Mouse (Mus musculus): Measurements from ENCODE around the gene Golt1b. TPM values are rescaled to one million over a fixed set of nuclear protein-coding genes. Genes with fewer than 3 reads are reported as not detected.

Gene Golt1b
- polyA plus RNA-seq, 1 experiment from 2014 or later: 69.5 TPM

GRCm38 (mm10) chr6:142387755-142388271 is 792 bp downstream of the Golt1b start:
- no peak for ATAC-seq (ENCODE audit: low FRiP score)
- 0 out of 2 replicates have a peak overlapping the region, but pooled peaks have one; percentile 64 for H3K27ac ChIP-seq (replicated peaks)
- H3K36me3 ChIP-seq: 0 out of 2 replicates have a peak, but pooled peaks cover under 1% of the 10 kb centered on the region
- 23% methylated on average over 8 of the region's 8 CpGs for WGBS
- H3K9me3 ChIP-seq (replicated peaks): no peaks in the 10 kb centered on the region
- H3K4me3 ChIP-seq (replicated peaks): peak overlapping the region; percentile 100
- H3K9ac ChIP-seq (replicated peaks): peak overlapping the region; percentile 86
- H3K4me1 ChIP-seq: peaks cover 27% of the 10 kb centered on the region
- H3K27me3 ChIP-seq (replicated peaks): no peaks in the 10 kb centered on the region
- peak overlapping the region; percentile 88 for H3K4me2 ChIP-seq

DNA sequence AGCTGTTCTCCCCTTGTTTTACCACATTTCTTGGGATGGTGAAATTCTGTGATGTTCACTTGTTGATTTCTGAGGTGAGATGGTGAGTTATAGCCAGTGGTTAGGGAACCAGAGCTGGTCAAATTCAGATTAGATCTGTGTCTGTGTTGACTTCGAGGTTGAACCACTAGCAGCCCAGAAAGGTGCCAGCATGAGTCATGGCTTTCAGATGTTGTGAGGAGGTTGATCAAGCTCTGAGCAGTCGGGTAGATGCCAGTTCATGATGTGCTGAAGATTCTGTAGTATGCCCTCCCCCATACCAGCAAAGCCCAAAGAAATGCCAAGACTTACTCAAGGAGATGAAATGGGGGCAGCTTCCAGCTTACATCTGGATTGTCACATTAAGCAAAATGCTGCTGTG is 2.1 kb downstream of the Golt1b start:
- 0 out of 2 replicates have a peak, but pooled peaks cover 8% of the 10 kb centered on the region for H3K36me3 ChIP-seq
- no peak overlapping the region for H3K9ac ChIP-seq (replicated peaks)
- no peaks in the 10 kb centered on the region for H3K9me3 ChIP-seq (replicated peaks)
- H3K27ac ChIP-seq (replicated peaks): no peak overlapping the region
- peaks cover 24% of the 10 kb centered on the region for H3K4me1 ChIP-seq
- no peaks in the 10 kb centered on the region for H3K27me3 ChIP-seq (replicated peaks)
- H3K4me3 ChIP-seq (replicated peaks): no peak overlapping the region
- no peak for ATAC-seq (ENCODE audit: low FRiP score)
- H3K4me2 ChIP-seq: 0 out of 2 replicates have a peak overlapping the region, but pooled peaks have one; percentile 88
- 93% methylated on average over 2 of the region's 2 CpGs for WGBS

GRCm38 (mm10) chr6:142392312-142392711 is 5.3 kb downstream of the Golt1b start:
- no peaks in the 10 kb centered on the region for H3K27me3 ChIP-seq (replicated peaks)
- H3K9ac ChIP-seq (replicated peaks): no peak overlapping the region
- H3K36me3 ChIP-seq: peaks cover 32% of the 10 kb centered on the region
- no peak for ATAC-seq (ENCODE audit: low FRiP score)
- H3K4me2 ChIP-seq: no peak overlapping the region
- H3K4me1 ChIP-seq: peaks cover 18% of the 10 kb centered on the region
- WGBS: 94% methylated on average over 5 of the region's 5 CpGs
- H3K9me3 ChIP-seq (replicated peaks): no peaks in the 10 kb centered on the region
- no peak overlapping the region for H3K4me3 ChIP-seq (replicated peaks)
- no peak overlapping the region for H3K27ac ChIP-seq (replicated peaks)

GRCm38 (mm10) chr6:142394669-142395068 is 7.6 kb downstream of the Golt1b start:
- Histone ChIP-seq H3K4me2 (no peak overlapping the region), H3K9ac (replicated peaks) (no peak overlapping the region), H3K27me3 (replicated peaks) (no peaks in the 10 kb centered on the region), H3K4me3 (replicated peaks) (no peak overlapping the region), H3K27ac (replicated peaks) (no peak overlapping the region), H3K9me3 (replicated peaks) (no peaks in the 10 kb centered on the region), H3K36me3 (peaks cover 32% of the 10 kb centered on the region), H3K4me1 (no peaks in the 10 kb centered on the region)
- no peak for ATAC-seq (ENCODE audit: low FRiP score)
- 94% methylated on average over 5 of the region's 5 CpGs for WGBS

GRCm38 (mm10) chr6:142395756-142396155 is 8.7 kb downstream of the Golt1b start:
- Histone ChIP-seq H3K9ac (replicated peaks) (no peak overlapping the region), H3K4me3 (replicated peaks) (no peak overlapping the region), H3K9me3 (replicated peaks) (no peaks in the 10 kb centered on the region), H3K36me3 (peaks cover 40% of the 10 kb centered on the region), H3K4me1 (no peaks in the 10 kb centered on the region), H3K27ac (replicated peaks) (no peak overlapping the region), H3K27me3 (replicated peaks) (no peaks in the 10 kb centered on the region), H3K4me2 (no peak overlapping the region)
- no peak for ATAC-seq (ENCODE audit: low FRiP score)
- WGBS: 97% methylated on average over 6 of the region's 6 CpGs

DNA sequence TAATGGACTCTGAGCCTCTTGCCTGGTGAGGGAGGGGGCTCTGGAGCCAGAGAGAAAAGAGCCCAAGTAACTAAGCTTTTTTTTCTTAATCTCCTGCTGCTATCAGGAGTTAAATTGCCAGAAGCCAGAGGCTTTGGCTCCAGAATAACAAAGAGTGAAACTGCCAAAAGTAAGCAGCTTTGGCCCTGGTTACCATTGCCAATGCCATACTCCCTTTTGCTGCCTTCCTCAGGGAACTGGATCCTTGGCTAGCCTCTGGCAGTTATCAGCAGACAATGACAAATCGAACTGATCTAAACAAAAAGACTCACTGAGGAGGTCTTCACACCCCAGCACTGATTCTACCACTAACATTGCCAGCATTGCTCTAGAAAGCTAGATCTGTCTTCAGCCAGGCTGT is 24.1 kb downstream of the Golt1b start:
- Histone ChIP-seq H3K9me3 (replicated peaks) (no peaks in the 10 kb centered on the region), H3K27me3 (replicated peaks) (peaks cover 30% of the 10 kb centered on the region), H3K9ac (replicated peaks) (no peak overlapping the region), H3K4me3 (replicated peaks) (no peak overlapping the region), H3K27ac (replicated peaks) (no peak overlapping the region), H3K36me3 (no peaks in the 10 kb centered on the region), H3K4me2 (no peak overlapping the region), H3K4me1 (peaks cover 5% of the 10 kb centered on the region; the same call in 1 of the 2 replicates)
- peak; percentile 11; the same call in 1 of the 2 replicates for ATAC-seq (ENCODE audit: low FRiP score)
- WGBS: 44% methylated on average over 1 of the region's 1 CpGs

GRCm38 (mm10) chr6:142412906-142413491 is 26.0 kb downstream of the Golt1b start, which contains the start of gene Spx:
Gene Spx, plus strand, starts transcription at chr6:142413441.
- ATAC-seq (ENCODE audit: low FRiP score): no peak
- peak within 1 kb of the TSS; percentile 68 for H3K4me2 ChIP-seq

GRCm38 (mm10) chr6:142413845-142414244 is 26.8 kb downstream of the Golt1b start:
- H3K27me3 ChIP-seq (replicated peaks): peaks cover 30% of the 10 kb centered on the region
- H3K27ac ChIP-seq (replicated peaks): no peak overlapping the region
- WGBS: 12% methylated on average over 12 of the region's 12 CpGs
- H3K36me3 ChIP-seq: no peaks in the 10 kb centered on the region
- peak overlapping the region; percentile 39 for H3K4me3 ChIP-seq (replicated peaks)
- H3K9me3 ChIP-seq (replicated peaks): no peaks in the 10 kb centered on the region
- ATAC-seq (ENCODE audit: low FRiP score): no peak
- peaks cover 5% of the 10 kb centered on the region; the same call in 1 of the 2 replicates for H3K4me1 ChIP-seq
- peak overlapping the region; percentile 68 for H3K4me2 ChIP-seq
- H3K9ac ChIP-seq (replicated peaks): no peak overlapping the region

More at GRCm38 (mm10) chr6:142412906-142413491, 26.0 kb downstream of the Golt1b start, which contains the start of gene Spx:
- H3K4me1 ChIP-seq: peaks cover 5% of the 10 kb centered on the region; the same call in 1 of the 2 replicates
- H3K27ac ChIP-seq (replicated peaks): no peak within 1 kb of the TSS
- WGBS: 79% methylated on average over 11 of the region's 11 CpGs
- H3K9me3 ChIP-seq (replicated peaks): no peaks in the 10 kb centered on the region
- peaks cover 30% of the 10 kb centered on the region for H3K27me3 ChIP-seq (replicated peaks)
- H3K9ac ChIP-seq (replicated peaks): no peak within 1 kb of the TSS
- H3K36me3 ChIP-seq: no peaks in the 10 kb centered on the region
- H3K4me3 ChIP-seq (replicated peaks): peak within 1 kb of the TSS; percentile 39

- H3K27me3 ChIP-seq (replicated peaks): peaks cover 30% of the 10 kb centered on the region
- H3K36me3 ChIP-seq: peaks cover 3% of the 10 kb centered on the region
- H3K4me3 ChIP-seq (replicated peaks): peak overlapping the region; percentile 39
- WGBS: 4% methylated on average over 23 of the region's 24 CpGs
- peak overlapping the region; percentile 68 for H3K4me2 ChIP-seq
- ATAC-seq (ENCODE audit: low FRiP score): peak; percentile 61; the same call in 1 of the 2 replicates
- no peak overlapping the region for H3K27ac ChIP-seq (replicated peaks)
- no peaks in the 10 kb centered on the region for H3K9me3 ChIP-seq (replicated peaks)
- peaks cover 5% of the 10 kb centered on the region; the same call in 1 of the 2 replicates for H3K4me1 ChIP-seq
- H3K9ac ChIP-seq (replicated peaks): no peak overlapping the region; the same call in 1 of the 2 replicates
Measured at GRCm38 (mm10) chr6:142414597-142414996, 27.6 kb downstream of the Golt1b start.

DNA sequence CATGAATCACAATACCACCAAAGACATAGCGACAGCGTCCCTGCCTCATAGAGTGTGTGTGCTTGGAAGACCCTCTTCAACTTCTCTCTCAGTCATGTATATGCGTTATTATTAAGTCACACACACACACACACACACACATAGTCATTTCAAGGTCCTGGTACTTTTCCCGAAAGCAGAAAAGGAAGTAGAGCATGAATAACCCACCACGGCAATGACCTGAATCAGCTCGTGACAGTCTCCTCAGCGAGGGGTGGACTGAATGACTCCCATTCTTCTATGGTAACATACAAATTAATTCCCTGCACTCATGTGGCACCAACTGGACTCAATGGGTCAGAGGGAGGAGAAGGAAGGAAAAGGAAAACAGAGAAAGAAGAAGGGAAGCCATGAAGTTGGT is 38.0 kb downstream of the Golt1b start:
- no peaks in the 10 kb centered on the region for H3K36me3 ChIP-seq
- no peak overlapping the region for H3K4me3 ChIP-seq (replicated peaks)
- no peaks in the 10 kb centered on the region for H3K9me3 ChIP-seq (replicated peaks)
- H3K4me2 ChIP-seq: no peak overlapping the region
- H3K4me1 ChIP-seq: no peaks in the 10 kb centered on the region
- H3K27ac ChIP-seq (replicated peaks): no peak overlapping the region
- ATAC-seq (ENCODE audit: low FRiP score): no peak
- H3K27me3 ChIP-seq (replicated peaks): no peaks in the 10 kb centered on the region
- no peak overlapping the region for H3K9ac ChIP-seq (replicated peaks)
- WGBS: 70% methylated on average over 7 of the region's 7 CpGs

DNA sequence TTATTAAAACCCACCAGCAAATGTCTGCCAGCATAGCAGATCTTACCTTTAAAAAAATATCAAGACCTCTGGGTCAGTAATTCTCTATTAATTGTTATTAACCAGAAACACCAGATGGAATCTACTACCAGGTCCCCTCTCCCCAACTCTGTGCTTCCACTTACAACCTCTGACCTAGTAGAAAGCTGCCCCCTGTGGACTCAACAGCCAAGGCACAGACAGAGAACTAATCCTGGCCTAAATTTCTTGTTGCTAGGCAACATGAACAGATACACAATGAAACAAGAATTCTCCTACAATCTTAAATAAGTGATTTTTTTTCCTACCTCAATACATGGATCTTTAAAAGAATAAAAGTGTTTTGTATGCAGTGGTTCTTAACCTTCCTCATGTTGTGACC is 42.1 kb downstream of the Golt1b start:
- Histone ChIP-seq H3K4me1 (no peaks in the 10 kb centered on the region), H3K27ac (replicated peaks) (no peak overlapping the region), H3K9ac (replicated peaks) (no peak overlapping the region), H3K36me3 (no peaks in the 10 kb centered on the region), H3K27me3 (replicated peaks) (no peaks in the 10 kb centered on the region), H3K4me3 (replicated peaks) (no peak overlapping the region), H3K4me2 (no peak overlapping the region), H3K9me3 (replicated peaks) (no peaks in the 10 kb centered on the region)
- no peak for ATAC-seq (ENCODE audit: low FRiP score)

- H3K4me2 ChIP-seq: no peak overlapping the region
- 78% methylated on average over 12 of the region's 12 CpGs for WGBS
- no peaks in the 10 kb centered on the region for H3K9me3 ChIP-seq (replicated peaks)
- H3K4me1 ChIP-seq: no peaks in the 10 kb centered on the region
- ATAC-seq (ENCODE audit: low FRiP score): no peak
- no peak overlapping the region for H3K4me3 ChIP-seq (replicated peaks)
- H3K27me3 ChIP-seq (replicated peaks): no peaks in the 10 kb centered on the region
- H3K36me3 ChIP-seq: no peaks in the 10 kb centered on the region
- H3K27ac ChIP-seq (replicated peaks): no peak overlapping the region
- H3K9ac ChIP-seq (replicated peaks): no peak overlapping the region
Measured at GRCm38 (mm10) chr6:142451381-142451780, 64.4 kb downstream of the Golt1b start.

All from neural tube, embryonic 15.5 days (tissue).